Mouse (Mus musculus): ENCODE data around the gene Tanc1.

GRCm38 (mm10) chr2:59783832-59784627, 172.2 kb downstream of the Tanc1 start:
- TF ChIP-seq GATA1 (IDR thresholded peaks at IDR 0.05; ENCODE audit: borderline replicate concordance, low read length) = no peak
- no peak for TF ChIP-seq FLI1 (IDR thresholded peaks at IDR 0.05; ENCODE audit: low read length)
